Mouse (Mus musculus) ES-CJ7 (cell line): ENCODE results near the gene Farp1.
A peak's percentile ranks its signal among the peaks of the same experiment; 100 is the strongest.

Experiments used
- DNase-seq: peaks from one replicate; pipeline ENCODE4 v3.0.0; 2011; ENCODE audit warnings: low read depth, low spot score

The Farp1 gene

DNA sequence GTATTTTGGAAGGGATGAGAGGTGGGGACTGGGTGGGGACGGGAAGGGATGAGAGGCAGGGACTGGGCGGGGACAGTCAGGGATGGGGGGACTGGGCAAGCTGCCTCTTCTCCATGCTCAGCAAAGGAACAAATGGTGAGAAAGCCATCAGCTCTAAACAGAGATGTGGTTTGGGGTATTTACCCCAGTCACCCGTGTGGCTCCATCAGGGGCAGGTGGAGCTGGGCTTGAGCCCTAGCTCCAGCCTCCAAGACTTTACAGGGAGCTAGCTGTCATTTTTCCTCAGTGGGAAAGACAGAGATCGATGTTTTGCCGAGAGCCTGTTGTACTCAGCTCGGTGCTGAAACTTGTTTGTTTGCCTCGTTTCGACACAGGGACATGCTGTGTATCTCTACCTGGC lies 148.0 kb downstream of the Farp1 start:
- DNase-seq: no peak

DNA sequence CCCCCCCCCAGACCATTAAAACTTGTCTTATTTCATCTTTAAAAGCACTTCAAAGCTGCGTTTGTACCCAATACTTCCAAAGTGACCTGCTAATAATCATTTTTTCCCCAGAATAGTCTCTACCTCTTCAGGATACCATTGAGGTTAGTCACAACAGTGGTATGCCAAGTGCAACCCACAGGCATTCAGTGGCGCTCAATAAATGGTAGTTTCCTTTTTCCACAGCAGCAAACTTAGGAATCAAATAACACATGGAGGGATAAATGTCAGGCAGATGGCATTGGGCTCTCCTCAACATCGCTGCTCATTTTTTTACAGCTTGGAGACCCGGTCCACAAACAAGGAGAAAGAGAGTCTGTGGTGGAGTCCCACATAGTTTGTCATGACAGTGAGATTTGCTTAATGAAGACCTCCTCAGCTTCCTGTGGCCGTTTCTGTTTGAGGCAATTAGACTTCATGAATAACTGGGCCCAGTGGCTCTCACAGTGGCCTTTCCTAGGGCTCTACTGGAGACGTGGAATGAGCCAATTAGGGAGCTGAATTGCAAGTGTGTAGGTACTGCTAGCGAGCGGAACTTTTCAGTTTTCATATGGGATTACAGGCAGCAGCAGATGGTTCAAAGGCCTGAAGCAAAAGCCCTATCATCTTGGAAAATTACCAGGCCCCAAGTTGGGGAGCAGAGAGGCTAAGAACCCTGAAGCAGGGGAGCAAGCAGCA lies 148.6 kb downstream of the Farp1 start:
- DNase-seq: no peak

DNA sequence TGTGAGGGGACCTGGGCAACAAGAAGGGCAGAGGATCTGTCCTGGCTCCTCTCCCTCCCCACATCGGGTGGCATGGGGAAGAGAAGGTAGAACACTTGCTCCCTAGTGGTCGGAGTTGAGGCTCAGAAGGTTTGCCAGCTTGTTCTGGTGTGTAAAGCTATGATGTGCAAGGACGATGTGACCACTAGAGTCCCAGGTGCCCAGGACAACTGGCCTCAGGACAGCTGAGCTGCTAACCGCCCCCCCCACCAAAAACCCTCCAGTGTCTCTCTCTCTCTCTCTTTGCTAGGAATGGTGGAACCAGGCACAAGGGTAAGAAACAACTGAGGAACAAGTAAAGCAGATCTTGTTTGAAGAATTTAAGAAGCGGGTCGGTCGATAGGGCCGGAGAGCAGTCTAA lies 149.4 kb downstream of the Farp1 start:
- DNase-seq: no peak

DNA sequence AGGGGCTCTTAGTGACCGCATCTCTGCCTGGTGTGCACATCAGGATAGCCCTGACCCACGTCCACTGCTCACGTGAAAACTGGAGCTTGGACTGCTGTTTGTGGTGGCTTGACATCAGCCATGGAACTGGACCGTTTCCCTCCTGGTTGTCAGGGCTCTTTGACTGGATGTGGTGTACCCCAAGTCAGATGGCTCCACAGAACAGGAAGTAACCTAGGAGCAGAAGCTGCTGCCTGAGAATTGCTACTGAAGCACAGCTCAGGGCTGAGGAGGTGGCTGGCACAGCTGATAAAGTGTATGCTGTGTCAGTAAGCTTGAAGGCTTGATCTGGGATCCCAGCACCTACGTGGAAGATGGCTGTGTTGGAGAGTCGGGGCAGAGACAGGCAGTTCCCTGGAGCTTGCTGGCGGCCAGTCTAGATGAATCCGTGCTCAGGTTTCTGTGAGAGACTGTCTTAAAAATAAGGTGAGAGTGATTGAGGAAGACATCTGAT lies 151.4 kb downstream of the Farp1 start:
- DNase-seq: no peak

DNA sequence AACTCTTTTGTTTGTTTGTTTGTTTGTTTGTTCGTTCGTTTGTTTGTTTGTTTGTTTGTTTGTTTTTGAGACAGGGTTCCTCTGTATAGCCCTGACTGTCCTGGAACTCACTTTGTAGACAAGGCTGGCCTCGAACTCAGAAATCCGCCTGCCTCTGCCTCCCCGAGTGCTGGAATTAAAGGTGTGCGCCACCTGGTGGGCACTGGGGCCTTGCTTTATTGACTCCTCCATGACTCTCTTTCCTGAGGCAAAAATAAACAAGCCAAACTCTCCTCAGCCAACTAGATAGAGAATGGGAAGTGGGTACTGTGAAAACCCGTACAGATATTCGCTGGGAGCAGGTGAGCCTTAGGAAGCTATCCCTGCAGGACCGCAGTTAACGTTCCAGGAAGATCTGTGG lies 154.8 kb downstream of the Farp1 start:
- DNase-seq: peak; percentile 53

DNA sequence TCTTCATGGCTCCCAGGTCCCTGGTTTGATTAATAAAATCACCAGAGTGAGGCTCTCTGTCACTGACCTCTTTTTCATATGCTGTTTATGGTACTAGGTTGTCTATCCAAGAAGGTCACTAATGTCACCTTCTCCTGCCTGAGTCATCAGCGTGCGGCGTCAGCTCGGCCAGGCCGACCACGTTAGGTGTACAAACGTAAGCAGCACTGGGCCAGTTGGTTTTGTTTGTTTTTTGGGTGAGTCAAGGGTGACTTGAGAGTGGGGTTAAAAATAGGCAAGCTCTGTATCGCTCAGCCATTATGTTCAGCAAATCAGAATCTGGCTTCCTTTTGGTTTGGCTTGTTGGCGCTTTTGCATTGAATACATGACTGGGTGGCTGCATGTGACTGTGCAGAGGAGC lies 155.4 kb downstream of the Farp1 start:
- DNase-seq: no peak

DNA sequence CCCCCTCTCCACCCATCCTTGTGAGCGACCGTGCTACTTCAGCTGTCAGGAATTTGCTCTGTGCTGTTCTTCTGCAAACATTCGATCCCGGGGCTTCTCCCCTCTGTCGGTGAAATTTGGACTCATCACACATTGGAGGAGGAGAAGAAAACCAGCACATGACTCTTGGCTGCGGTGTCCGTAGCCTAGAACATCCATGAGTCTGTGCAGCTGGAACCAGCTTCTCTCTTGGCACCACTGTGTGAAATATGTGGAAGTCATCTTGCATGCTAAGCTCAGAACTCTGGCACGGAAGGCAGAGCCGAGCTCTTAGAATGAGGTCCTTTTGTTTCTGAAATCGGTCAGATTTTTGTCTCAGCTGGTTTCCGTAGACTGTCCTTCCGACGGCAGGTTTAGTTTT lies 156.7 kb downstream of the Farp1 start:
- no peak for DNase-seq

DNA sequence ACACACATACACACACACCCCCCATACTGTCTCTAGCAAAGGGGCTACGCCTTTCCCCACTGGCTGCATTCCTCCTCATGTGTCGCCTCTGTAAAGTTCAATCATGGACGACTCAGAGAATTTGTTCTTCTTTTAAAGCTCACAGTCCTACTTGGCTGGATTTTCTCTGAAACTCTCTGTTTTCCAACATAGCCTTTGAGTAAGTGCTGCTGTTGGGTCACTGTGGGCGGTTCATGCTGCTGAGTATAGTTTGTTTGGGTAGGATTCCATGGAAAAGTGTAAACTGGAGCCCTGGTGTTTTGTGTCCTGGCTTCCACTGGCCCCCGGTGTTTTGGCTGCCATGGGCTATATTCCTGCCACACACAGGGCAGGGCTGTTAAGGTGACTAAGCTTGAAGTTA lies 157.4 kb downstream of the Farp1 start:
- DNase-seq: no peak

DNA sequence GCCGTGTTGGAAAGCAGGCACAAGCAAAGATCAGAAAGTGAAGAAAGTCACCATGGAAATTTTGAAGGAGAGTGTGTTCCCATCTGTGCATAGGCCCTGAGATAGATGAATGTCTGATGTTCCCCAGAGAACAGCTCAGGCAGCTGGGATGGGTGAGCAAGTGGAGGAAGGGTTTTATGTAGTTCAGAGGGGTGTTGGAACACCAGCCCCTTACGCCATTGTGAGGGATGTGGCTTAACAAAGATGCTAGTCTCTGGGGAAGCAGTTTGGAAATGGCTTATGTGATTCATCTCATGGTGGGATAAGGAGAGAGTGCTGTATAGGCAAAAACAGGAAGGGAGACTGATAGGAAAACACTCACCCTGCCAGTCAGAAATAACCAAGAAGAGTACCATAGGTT lies 159.0 kb downstream of the Farp1 start:
- no peak for DNase-seq

DNA sequence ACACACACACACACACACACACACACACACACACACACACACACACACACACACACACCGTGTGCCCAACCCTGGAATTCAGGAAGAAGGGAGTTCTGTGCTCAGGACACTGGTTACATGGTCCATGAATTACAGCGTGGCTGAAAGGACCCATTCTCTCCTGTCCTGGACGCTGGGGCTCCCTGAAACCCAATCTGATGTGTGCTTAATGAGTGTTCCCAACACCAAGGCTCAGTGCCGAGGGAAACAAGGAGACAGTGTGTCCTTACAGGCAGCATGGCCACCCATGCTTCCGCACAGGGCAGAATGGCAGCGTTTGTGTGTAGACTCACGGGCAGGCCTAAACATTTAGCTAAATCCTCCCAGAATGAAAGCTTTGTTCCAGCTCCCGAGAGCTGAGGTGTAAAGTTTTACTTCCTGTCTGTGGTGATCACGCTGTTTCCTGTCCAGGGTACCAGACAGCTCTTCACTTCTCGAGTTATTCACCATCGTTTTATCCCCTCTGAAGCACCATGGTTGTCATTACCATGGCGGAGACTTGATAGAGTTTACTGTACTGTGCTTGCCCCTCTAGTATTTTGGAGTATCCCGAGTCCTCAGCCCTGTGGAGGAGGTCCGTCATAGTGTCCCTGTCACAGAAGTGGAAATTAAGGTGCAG lies 164.0 kb downstream of the Farp1 start:
- no peak for DNase-seq

DNA sequence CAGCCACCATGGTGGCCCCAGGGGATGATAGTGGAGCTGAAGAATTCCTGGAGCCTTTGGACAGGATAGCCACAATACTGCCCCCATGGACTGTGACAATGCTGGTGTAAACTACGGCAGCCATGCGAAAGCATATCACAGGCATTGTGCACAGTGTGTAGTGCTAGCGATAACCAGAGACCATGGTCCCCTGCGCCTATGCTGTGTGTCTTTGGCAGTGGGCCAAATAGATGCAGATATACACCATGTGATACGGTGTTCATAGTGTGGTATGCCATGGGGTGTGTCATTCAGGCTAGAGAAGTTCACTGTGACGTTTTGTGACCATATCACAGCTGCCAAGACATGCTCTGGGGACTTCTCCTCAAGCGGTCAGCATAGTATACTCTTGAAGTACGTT lies 164.8 kb downstream of the Farp1 start:
- DNase-seq: no peak

DNA sequence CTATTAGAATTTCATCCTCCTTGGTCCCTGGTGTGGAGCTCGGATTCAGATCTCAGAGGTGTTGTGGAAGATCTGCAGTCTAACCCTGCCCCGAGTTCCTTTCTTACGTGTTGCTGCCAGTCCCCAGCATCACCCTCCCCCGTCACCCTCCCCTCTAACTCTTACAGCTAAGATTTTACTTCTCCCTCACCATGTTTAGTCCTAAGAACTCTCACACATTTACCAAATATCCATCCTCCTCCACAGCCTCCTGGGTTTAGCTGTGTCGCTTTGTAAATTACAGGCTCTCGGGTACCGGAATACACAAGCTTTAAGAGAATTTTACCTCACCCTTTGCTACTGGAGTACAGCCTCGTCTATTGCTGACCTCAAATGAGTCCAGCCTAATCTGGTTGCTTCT lies 165.4 kb downstream of the Farp1 start:
- no peak for DNase-seq

DNA sequence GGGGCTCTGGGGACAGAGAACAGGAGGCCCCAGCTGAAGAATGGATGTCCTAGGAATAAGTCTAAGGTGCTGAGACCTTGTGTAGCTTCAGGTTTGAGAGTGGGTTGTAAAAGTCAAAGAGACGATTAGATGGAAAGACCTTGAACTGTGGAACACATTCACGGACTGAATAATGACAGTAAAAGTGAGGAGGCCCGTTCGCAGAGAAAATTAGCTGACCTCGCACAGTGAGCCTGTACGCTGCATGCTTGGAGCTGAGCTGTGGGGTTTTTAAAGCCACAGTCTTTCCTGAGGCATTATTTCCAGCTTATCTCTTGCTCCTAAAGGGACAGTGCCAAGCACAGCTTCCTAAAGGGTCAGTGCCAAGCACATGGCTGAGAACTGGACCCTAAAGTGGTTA lies 166.2 kb downstream of the Farp1 start:
- DNase-seq: no peak

DNA sequence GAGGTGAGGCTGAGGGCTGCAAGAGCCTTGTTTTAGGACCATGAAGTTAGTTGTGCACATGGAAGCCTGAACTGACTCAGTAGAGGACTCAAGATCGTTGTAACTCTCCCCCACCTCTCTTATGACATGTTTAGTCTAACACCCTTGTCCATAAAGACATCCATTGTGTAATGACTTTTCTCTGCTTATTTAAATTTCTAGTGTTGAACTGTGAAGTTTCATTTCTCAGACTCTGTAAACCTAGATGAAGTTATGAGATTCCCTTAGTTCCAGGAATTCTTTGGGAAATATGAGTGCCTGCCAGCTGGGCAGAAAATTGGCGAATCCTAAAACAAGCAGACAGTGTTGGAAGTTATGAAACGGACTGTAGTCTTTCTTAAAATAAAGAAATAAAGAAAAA lies 170.5 kb downstream of the Farp1 start:
- DNase-seq: no peak

DNA sequence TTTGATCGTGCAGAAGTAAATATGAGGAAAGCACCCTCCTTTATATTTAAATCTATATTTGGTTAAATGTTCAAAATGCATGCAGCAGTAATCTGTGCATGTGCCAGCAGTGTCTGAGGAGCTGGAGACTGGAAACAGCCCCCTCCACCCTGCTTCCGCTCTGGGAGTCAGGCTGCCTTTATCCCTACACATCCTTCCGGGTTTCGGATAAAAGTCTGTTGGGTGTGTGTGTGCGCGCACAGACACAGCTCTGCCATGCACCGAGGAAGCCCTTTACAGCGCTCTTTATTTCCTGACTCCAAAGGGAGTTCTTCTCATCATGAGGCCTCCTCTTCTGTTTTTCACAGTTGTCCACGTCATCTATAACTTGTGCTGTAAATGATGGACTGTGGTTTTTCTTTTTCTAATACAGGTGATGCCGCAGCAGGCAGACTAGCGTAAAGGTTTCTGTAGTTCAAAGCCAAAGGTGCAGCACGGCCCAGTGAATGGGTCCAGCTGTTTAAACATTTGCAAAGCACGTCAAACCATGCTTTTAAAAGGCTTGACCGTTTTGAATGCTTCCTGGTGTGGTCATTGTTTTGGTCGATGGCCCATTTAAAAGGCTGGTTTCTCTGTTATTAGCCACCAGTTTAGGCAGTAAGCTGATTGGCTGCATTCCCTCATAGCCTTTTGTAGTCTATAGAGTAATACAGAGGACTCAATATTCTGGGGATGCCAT lies 172.6 kb downstream of the Farp1 start:
- DNase-seq: peak; percentile 35

DNA sequence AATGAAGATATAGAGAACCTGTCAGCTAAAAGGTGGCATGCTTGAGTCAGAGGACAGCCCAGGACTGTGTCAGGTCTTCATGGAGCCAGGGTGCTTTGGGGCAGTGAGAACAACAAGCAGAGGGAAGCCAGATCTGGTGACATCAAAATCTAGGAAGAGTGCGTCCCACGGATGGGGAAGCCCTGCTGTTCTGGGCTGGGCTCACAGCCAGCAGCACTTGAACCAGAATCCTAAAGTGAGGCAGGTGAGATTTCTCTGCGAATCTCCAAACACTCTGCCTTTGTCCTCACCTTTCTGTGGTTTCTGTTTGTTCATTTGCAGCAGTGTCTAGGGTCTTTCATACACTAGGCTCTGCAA lies 173.1 kb downstream of the Farp1 start:
- DNase-seq: no peak

DNA sequence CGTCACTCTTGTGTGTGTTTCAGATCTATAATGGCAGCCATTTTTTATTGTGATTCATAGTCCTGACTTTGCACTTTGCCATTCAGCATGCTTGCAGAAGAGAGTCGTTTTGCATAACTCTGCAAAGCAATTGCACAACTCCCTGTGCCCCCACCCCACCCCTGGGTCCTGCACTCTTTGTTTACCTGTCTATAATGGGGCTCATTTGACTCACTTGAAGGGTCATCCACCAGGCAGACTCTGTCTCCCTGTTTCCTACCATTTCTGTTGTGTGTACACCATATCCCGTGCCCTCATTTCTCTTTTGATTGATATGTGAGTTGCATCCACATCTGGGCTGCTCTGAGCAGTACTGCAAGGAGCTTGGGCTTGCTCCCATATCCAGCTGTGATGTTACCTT lies 175.3 kb downstream of the Farp1 start:
- DNase-seq: no peak

DNA sequence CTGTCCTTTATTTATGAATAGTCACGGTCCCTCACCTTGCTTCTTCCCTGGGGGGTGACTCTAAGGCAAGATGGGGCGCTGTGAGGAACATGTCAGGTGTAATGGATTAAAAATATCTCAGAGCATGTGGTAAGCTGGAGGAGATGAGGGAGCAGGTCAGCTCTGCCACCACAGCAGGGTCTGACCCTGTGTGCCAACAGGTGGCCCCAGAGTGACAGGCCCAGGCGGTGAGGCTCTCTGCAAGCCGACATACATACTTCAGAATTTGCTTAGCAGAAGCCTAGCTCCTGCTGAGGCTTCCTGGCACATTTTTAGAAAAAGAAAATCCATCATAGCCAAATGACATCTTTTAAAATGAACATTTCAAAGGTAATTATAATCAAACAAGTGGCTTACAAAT lies 178.7 kb downstream of the Farp1 start:
- no peak for DNase-seq

DNA sequence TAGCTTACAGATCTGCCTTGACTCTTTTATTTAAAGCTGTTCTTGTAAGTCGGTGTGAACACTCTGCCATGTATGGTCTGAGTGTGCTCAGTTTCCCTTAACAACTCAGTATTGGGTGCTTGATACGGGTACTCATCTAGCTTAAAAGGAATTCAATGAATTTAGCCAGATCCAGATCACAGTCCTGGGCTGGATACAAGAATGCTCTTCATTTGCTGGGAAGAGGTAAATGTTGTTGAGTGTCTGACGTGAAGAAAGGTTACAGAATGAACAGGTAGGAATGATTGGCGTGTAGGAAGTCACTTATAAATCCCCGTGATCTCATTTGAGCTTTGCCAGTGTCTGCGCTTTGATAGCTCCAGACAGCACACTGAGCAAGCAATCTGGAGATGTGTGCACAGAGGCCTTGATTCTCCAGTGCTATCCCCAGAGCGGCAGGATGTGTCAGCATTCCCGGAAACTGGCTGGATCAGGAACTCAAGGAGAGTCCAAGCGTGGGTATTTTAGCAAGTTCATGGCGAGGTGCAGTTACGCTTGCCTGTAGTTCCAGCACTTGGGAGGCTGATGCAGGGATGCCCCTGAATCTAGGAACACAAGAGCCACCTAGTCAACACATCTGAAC lies 179.7 kb downstream of the Farp1 start:
- DNase-seq: peak; percentile 36

DNA sequence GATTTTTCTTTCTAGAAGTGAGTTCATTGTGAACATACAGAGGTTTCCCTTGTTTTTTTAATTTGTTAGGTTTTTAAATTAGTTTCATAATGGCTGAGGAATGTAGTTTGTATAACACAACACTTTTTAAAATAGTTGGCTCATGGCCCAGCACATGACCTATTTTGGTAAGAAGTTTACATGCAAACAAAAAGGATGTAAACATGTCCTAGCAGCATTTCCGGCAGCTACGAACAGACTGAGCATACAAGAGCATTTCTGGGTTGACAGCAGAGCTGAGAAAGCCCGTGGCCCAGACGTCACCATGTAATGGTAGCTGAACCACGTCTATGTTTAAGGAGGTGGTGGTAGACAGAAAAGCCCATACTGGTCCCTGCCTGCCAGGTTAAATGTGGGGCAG lies 180.8 kb downstream of the Farp1 start:
- DNase-seq: no peak

DNA sequence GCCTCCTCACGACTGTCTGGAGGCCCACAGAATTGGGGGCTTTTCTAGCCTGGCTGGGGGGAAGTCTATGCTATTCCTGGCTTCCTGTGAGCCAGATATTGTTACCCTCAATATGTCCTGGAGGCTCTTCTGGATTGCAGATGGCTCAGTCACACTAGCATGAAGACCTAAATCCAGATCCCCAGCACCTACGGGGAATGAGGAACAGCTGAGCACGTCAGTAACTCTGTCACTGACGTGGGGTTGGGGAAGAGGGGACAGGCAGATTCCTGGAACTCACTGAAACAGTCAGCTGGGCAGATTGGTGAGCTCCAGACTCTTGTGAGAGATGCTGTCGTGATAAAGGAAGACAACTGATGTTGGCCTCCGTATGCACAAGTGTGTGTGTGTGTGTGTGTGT lies 181.7 kb downstream of the Farp1 start:
- no peak for DNase-seq

DNA sequence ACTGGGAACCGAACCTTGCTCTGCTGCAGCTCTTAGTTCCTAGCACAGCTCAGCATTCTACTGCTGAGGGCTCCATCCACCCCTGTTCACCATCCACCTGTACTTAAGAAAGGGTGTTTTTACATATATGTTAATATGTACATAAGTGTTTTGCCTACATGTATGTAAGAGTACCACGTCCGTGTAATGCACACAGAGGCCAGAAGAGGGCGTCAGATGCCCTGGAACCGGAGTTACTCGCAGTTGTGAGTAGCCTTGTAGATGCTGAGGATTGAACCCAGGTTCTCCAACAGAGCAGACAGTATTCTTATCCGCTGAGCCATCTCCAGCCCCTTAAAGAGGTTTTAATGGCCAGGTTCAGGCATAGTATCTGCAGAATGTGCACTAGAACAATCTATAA lies 183.6 kb downstream of the Farp1 start:
- peak; percentile 50 for DNase-seq
